Mouse (Mus musculus): ENCODE measurements around the gene Ndufs7. TPM values are rescaled to one million over a fixed set of nuclear protein-coding genes. Genes with fewer than 3 reads are reported as not detected.
A peak's percentile ranks its signal among the peaks of the same experiment; 100 is the strongest.

Gene Ndufs7
- polyA plus RNA-seq, 1 experiment from 2014 or later, result 260 TPM

DNA sequence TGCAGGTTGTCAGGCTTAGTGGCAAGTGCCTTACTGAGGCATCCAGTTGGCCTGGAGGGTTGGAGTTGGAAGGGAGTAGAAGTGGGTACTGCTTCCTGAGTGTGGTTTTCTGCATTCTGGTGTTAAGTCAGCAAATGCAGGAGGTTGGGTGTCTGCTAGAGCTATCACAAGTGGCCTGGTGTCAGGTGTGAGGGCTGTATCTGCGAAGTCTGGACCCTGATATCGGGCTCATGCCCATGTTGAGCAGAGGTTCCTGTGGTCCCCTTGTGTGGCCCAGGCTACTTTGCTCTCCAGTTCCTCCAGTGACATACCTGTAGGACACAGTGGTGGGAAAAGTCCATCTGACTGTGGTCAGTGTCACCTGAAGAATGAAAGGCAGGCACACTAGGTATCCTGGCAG lies 21.2 kb downstream of the Ndufs7 start:
- WGBS, result 100% methylated on average over 2 of the region's 2 CpGs
- Histone ChIP-seq H3K27me3 (no peaks in the 10 kb centered on the region), H3K36me3 (peaks cover 55% of the 10 kb centered on the region), H3K9ac (no peak overlapping the region), H3K4me1 (peaks cover 42% of the 10 kb centered on the region), H3K27ac (no peak overlapping the region), H3K9me3 (no peaks in the 10 kb centered on the region), H3K4me3 (no peak overlapping the region), H3K4me2 (replicated peaks) (no peak overlapping the region)
- no peak for ATAC-seq (ENCODE audit: insufficient number of reproducible peaks, insufficient read depth, low FRiP score, low TSS enrichment)

DNA sequence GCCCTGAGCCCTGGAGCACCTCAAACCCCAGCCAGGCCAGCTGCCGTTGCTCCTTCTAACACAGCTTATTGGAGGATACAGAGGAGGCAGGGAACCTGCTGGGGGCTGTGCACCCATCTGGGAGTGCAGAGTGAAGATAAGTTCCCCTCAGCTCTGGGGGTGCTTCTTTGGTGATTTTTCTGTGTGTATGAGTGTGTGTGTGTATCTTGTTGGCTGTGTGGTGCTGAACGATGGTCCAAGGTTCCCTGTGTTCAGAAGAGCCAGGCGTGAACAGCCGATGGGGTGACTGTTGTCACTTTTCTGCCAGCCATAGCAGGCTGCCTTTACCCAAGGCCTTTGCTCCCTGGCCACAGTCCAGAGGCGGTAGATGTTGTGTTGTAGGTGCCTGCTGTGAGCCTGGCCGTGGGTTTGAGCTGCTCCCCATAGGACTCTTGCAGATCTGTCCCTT lies 21.8 kb downstream of the Ndufs7 start:
- H3K9ac ChIP-seq, result 0 out of 2 replicates have a peak overlapping the region, but pooled peaks have one; percentile 4
- no peak overlapping the region for H3K4me2 ChIP-seq (replicated peaks)
- no peaks in the 10 kb centered on the region for H3K27me3 ChIP-seq
- no peaks in the 10 kb centered on the region for H3K9me3 ChIP-seq
- no peak overlapping the region for H3K27ac ChIP-seq
- H3K4me3 ChIP-seq, result no peak overlapping the region
- H3K36me3 ChIP-seq, result peaks cover 61% of the 10 kb centered on the region
- 80% methylated on average over 6 of the region's 6 CpGs for whole genome bisulfite sequencing
- ATAC-seq (ENCODE audit: insufficient number of reproducible peaks, insufficient read depth, low FRiP score, low TSS enrichment), result no peak
- H3K4me1 ChIP-seq, result peaks cover 39% of the 10 kb centered on the region

DNA sequence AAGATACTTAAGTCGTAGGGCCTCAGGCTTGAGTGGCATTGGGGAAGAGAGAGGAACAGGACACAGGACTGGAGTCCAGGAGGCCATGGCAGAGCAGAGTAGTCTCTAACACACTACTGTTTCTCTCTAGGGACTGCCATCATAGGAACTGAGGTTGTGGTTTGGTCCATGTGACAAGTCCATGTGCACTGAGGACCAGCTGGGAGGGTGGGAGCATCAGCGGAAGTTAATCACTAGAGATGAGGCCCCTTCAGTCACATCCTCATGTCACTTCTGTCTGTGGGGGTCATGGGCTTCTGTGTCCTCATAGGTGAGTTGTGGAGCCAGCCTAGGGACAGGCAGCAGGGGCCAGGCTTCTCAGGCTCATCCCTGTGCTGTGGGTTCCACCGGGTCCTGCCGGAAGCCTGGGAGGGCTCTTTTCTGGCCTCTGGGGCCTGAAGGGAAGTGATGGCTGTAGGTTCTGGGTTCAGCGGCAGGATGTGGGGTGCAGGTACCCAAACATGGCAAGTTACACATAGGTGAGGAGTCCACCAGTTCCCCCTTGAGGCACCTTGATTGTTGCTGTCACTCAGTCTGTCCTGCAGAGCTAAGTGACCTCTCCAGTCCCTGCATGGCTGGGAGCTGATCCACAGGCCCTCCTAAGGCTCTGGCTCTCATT lies 22.4 kb downstream of the Ndufs7 start:
- WGBS, result 84% methylated on average over 5 of the region's 5 CpGs
- Histone ChIP-seq H3K4me1 (peaks cover 34% of the 10 kb centered on the region), H3K27ac (no peak overlapping the region), H3K9ac (0 out of 2 replicates have a peak overlapping the region, but pooled peaks have one; percentile 4), H3K4me2 (replicated peaks) (no peak overlapping the region), H3K9me3 (no peaks in the 10 kb centered on the region), H3K27me3 (no peaks in the 10 kb centered on the region), H3K36me3 (peaks cover 67% of the 10 kb centered on the region), H3K4me3 (no peak overlapping the region)
- ATAC-seq (ENCODE audit: insufficient number of reproducible peaks, insufficient read depth, low FRiP score, low TSS enrichment), result no peak

DNA sequence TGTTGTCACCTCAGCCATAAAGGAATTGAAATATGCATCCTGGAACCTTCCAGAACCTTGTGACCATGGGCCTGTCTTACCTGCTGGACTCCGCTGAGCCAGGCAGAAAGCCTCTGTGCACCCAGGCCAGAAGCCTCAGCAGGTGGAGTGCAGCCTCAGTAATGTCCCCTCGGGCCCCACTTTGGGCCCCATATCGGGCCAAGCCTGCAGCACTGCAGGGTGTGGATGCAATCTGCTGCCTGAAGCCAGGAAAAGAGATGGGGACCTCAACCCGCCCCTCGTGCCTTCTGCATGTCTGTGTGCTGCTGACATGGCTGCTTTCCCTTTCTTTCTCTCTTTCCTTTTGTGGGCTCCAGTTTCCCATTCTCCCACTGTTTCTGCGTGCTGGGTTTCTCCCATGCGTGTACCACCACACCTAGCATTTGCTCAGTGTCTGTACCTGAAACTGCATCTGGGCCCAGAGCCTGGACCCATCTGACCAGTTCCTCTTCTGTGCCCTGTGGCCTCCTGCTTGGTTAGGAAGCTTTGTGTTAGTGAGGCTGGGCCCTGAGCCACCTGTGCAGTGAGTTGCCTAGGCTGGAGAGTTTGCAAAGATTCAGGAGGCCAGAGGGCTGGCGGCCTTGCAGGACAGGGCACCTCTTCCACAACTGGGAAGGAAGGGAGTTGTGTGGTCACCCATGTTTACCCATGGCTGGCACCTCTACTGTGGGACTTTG lies 23.1 kb downstream of the Ndufs7 start:
- H3K4me3 ChIP-seq, result no peak overlapping the region
- H3K27me3 ChIP-seq, result no peaks in the 10 kb centered on the region
- H3K9me3 ChIP-seq, result no peaks in the 10 kb centered on the region
- ATAC-seq (ENCODE audit: insufficient number of reproducible peaks, insufficient read depth, low FRiP score, low TSS enrichment), result no peak
- H3K36me3 ChIP-seq, result peaks cover 71% of the 10 kb centered on the region
- no peak overlapping the region for H3K4me2 ChIP-seq (replicated peaks)
- H3K9ac ChIP-seq, result no peak overlapping the region
- H3K4me1 ChIP-seq, result peaks cover 27% of the 10 kb centered on the region
- H3K27ac ChIP-seq, result no peak overlapping the region
- WGBS, result 91% methylated on average over 8 of the region's 8 CpGs

DNA sequence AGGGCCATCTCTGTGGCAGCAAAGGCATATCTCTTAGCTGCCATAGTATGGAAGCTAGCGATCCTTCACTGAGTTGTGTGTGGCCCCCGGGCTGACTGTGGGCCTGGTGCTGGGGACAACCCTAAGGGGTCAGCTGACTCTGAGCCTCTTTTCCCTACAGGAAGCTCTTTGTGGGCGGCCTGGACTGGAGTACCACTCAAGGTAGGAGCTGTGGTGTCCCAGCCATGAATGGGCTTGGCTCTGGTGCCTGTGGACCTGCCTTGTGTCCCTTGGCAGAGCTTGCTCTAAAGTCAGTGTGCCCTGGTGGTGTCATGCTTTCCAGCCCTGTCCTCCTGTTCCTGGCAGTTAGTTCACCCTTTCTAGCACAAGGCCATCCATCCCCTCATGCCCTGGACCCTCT lies 24.9 kb downstream of the Ndufs7 start:
- H3K4me2 ChIP-seq (replicated peaks), result no peak overlapping the region
- H3K27me3 ChIP-seq, result no peaks in the 10 kb centered on the region
- no peak overlapping the region for H3K4me3 ChIP-seq
- H3K36me3 ChIP-seq, result peaks cover 78% of the 10 kb centered on the region
- ATAC-seq (ENCODE audit: insufficient number of reproducible peaks, insufficient read depth, low FRiP score, low TSS enrichment), result no peak
- peaks cover 12% of the 10 kb centered on the region for H3K4me1 ChIP-seq
- H3K9me3 ChIP-seq, result no peaks in the 10 kb centered on the region
- H3K27ac ChIP-seq, result no peak overlapping the region
- no peak overlapping the region for H3K9ac ChIP-seq
- WGBS, result 87% methylated on average over 3 of the region's 3 CpGs

DNA sequence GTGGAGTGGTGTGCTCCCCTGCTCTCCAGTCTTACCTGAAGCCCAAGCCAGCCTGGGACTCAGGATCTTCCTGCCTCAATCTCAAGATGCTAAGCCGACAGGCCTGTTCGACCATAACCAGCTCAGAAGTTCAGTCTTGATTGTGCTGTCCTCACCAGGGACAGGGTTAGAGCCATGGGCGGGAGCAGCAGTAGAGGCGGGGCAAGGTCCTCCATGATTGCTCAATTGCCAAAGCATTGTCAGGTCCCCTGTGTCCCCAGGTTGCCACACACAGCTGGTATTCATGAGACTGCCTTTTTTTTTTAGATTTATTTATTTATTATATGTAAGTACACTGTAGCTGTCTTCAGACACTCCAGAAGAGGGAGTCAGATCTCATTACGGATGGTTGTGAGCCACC lies 27.3 kb downstream of the Ndufs7 start:
- Histone ChIP-seq H3K27me3 (no peaks in the 10 kb centered on the region), H3K9me3 (no peaks in the 10 kb centered on the region), H3K27ac (no peak overlapping the region), H3K9ac (no peak overlapping the region), H3K4me1 (0 out of 2 replicates have a peak, but pooled peaks cover 2% of the 10 kb centered on the region), H3K4me2 (replicated peaks) (no peak overlapping the region), H3K4me3 (no peak overlapping the region), H3K36me3 (peaks cover 84% of the 10 kb centered on the region)
- ATAC-seq (ENCODE audit: insufficient number of reproducible peaks, insufficient read depth, low FRiP score, low TSS enrichment), result no peak
- 89% methylated on average over 5 of the region's 5 CpGs for WGBS

DNA sequence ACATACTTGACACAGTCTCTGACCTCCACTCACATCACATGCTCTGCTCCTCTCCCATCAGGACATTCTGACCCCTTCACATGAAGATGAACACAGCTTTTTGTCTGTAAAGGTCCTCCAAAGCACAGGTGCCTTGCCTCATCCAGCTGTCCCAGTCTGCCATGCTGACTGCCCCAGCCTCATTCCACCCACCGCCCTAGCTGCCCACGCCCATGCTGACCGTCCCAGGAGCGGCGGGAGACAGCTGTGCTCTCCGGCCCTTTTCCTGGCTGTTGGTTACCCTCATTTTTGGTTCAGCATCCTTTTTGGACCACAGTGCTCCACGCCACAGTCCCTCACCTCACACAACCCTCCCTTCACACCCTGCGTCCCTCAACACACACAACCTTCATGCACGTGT lies 29.5 kb downstream of the Ndufs7 start:
- H3K4me2 ChIP-seq (replicated peaks), result no peak overlapping the region
- ATAC-seq (ENCODE audit: insufficient number of reproducible peaks, insufficient read depth, low FRiP score, low TSS enrichment), result no peak
- WGBS, result 95% methylated on average over 9 of the region's 9 CpGs
- H3K4me1 ChIP-seq, result no peaks in the 10 kb centered on the region
- no peak overlapping the region for H3K27ac ChIP-seq
- no peaks in the 10 kb centered on the region for H3K9me3 ChIP-seq
- H3K36me3 ChIP-seq, result peaks cover 94% of the 10 kb centered on the region
- H3K4me3 ChIP-seq, result no peak overlapping the region
- H3K9ac ChIP-seq, result no peak overlapping the region
- H3K27me3 ChIP-seq, result no peaks in the 10 kb centered on the region

DNA sequence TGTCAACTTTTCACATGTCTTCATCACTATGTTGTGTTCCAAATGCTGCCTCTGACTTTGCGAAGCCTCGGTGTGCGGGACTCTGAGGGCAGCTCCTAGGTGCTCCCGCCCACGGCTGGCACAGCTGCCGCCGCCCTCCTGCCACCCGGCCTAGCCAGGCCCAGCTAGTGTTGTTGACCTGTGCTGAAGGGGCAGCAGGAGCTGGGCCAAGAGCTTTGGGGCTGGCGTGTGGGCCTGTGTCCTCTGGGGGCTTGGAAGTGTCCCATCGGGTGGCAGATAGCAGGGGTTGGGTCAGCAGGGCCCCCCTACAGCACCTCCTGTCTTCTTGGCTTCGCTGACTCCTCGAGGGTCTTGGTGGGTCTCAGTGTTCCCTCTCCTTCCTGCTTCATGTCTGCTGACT lies 30.4 kb downstream of the Ndufs7 start:
- Histone ChIP-seq H3K4me1 (no peaks in the 10 kb centered on the region), H3K9ac (no peak overlapping the region), H3K9me3 (no peaks in the 10 kb centered on the region), H3K4me2 (replicated peaks) (no peak overlapping the region), H3K4me3 (no peak overlapping the region), H3K27me3 (no peaks in the 10 kb centered on the region), H3K27ac (no peak overlapping the region), H3K36me3 (peaks cover 94% of the 10 kb centered on the region)
- no peak for ATAC-seq (ENCODE audit: insufficient number of reproducible peaks, insufficient read depth, low FRiP score, low TSS enrichment)
- WGBS, result 96% methylated on average over 12 of the region's 12 CpGs

DNA sequence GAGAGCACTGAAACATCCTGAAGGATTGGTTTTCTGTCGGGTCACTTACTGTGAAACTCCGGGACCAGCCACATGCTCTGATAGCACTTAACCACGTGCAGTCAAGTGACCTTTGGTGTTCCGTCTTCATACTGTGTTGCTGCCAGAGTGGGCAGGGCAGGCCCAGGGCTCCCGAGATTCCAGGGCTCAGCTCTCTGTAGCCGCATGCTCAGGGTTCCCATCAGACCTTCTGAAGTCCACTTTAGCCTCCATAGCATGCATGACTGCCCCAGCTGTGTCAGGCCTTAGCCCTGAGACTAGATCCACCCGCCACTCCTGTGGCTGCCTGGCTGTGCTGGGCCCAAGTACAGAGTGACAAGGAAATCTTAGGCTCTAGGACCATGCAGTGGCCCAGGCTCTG lies 32.4 kb downstream of the Ndufs7 start:
- H3K4me2 ChIP-seq (replicated peaks), result no peak overlapping the region
- H3K9ac ChIP-seq, result 0 out of 2 replicates have a peak overlapping the region, but pooled peaks have one; percentile 10
- no peaks in the 10 kb centered on the region for H3K9me3 ChIP-seq
- no peaks in the 10 kb centered on the region for H3K27me3 ChIP-seq
- 83% methylated on average over 7 of the region's 7 CpGs for WGBS
- H3K4me1 ChIP-seq, result no peaks in the 10 kb centered on the region
- no peak overlapping the region for H3K4me3 ChIP-seq
- H3K36me3 ChIP-seq, result peaks cover 94% of the 10 kb centered on the region
- no peak overlapping the region for H3K27ac ChIP-seq
- no peak for ATAC-seq (ENCODE audit: insufficient number of reproducible peaks, insufficient read depth, low FRiP score, low TSS enrichment)

DNA sequence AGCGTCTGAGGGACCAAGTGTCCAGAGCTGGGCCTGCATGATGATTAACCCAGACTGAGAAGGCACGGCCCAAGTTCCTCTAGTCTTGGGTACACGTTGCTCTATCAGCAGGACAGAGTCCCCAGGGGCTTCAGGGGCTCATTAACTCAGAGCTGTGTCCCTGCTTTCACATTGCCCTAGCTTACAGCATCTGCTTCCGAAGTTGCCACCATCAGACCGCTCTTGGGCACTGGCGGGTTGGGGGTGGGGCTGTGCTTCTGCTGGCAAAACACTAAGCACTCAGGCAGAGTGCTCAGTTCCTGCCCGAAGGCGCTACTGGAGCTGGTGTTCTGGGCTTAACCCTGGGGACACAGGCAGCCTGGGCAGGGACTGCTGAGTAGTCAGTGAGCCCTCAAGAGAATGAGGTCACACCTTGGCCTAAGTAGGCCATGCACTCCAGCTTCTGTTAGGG lies 33.0 kb downstream of the Ndufs7 start:
- Histone ChIP-seq H3K9me3 (no peaks in the 10 kb centered on the region), H3K9ac (no peak overlapping the region), H3K4me3 (no peak overlapping the region), H3K27me3 (no peaks in the 10 kb centered on the region), H3K27ac (no peak overlapping the region), H3K4me1 (no peaks in the 10 kb centered on the region), H3K36me3 (peaks cover 96% of the 10 kb centered on the region), H3K4me2 (replicated peaks) (no peak overlapping the region)
- ATAC-seq (ENCODE audit: insufficient number of reproducible peaks, insufficient read depth, low FRiP score, low TSS enrichment), result no peak
- WGBS, result 72% methylated on average over 8 of the region's 8 CpGs

DNA sequence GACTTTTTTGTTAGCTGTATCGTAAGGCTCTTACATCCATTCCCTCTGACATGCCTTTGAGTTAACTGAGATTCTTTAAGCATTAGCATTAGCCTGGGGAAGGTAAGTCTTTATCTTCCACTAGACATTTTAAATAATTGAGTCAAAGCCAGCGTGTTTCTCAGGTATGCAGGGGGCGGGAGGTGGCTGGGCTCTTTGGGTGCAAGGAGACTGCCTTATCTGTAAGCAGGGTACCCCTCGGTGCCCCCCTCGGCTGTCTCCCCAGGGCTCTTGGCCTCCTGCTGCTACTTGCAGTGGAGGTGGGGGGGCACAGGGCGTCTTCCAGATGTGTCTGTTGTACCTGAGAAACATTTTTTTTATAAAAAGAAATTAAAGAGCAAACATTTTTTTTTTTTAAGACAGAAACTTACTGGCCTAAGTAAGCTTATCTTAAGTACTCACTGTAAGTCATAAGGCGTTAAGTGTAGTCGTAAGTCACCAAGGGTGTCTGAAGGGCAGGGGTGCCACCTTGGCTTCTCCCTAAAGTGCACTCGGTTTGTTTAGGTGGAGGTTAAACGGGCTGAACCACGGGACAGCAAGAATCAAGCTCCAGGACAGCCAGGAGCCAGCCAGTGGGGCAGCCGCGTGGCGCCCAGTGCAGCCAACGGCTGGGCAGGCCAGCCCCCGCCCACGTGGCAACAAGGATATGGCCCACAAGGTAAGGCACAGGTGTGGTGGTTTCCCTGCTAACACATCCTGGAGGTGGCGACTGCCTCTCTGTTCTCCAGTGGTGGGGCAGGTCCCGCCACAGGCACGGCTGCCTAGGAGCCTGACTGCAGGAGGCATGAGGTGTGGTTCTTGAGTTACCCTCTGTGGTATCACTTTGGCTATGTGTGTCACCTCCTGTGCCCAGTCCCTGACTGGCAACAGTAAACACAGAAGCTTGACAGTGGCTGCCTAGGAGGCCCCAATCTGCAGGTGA lies 33.8 kb downstream of the Ndufs7 start:
- no peak overlapping the region for H3K9ac ChIP-seq
- ATAC-seq (ENCODE audit: insufficient number of reproducible peaks, insufficient read depth, low FRiP score, low TSS enrichment), result no peak
- H3K4me3 ChIP-seq, result no peak overlapping the region
- no peak overlapping the region for H3K27ac ChIP-seq
- H3K36me3 ChIP-seq, result peaks cover 95% of the 10 kb centered on the region
- H3K27me3 ChIP-seq, result no peaks in the 10 kb centered on the region
- H3K4me2 ChIP-seq (replicated peaks), result no peak overlapping the region
- WGBS, result 90% methylated on average over 20 of the region's 20 CpGs
- no peaks in the 10 kb centered on the region for H3K9me3 ChIP-seq
- H3K4me1 ChIP-seq, result no peaks in the 10 kb centered on the region
